Mouse (Mus musculus) liver, embryonic 11.5 days (tissue): Measurements from ENCODE around the gene Card6. TPM values are rescaled to one million over a fixed set of nuclear protein-coding genes. Genes with fewer than 3 reads are reported as not detected.
A peak's percentile ranks its signal among the peaks of the same experiment; 100 is the strongest.
"Not testable (repeated sequence)": the region's sequence is repeated elsewhere in the genome, so short reads cannot be mapped to it uniquely, and the experiment has no call there.

ENCODE experiments used
- ATAC-seq: fragments of 200-750 bp; cut with Nextera tagmentation; replicated peaks from 2 replicates; pipeline ENCODE4 v1.8.0; 2017; ENCODE audit warnings: moderate number of reproducible peaks, mild to moderate bottlenecking, moderate TSS enrichment, moderate library complexity; ENCODE audit not compliant: low FRiP score
- DNase-seq: peaks from one replicate; pipeline ENCODE4 v3.0.0-alpha.2; 2017; ENCODE audit warnings: low spot score
- H3K27ac ChIP-seq: fragments of 300-500 bp; sonication (generic); 2 replicates; pipeline ENCODE4 v1.5.1; 2014; ENCODE audit warnings: mild to moderate bottlenecking, low read depth, low read length, control low read depth
- H3K27me3 ChIP-seq: fragments of 300-500 bp; sonication (generic); replicated peaks from 2 replicates; pipeline ENCODE4 v1.6.1; 2014; ENCODE audit warnings: low read length, mixed read lengths; ENCODE audit not compliant: control insufficient read depth, insufficient read depth
- H3K36me3 ChIP-seq: fragments of 300-500 bp; sonication (generic); 2 replicates; pipeline ENCODE4 v1.6.1; 2014; ENCODE audit warnings: mild to moderate bottlenecking, low read length, moderate library complexity, mixed read lengths; ENCODE audit not compliant: control insufficient read depth, insufficient read depth
- H3K4me1 ChIP-seq: fragments of 300-500 bp; sonication (generic); replicated peaks from 2 replicates; pipeline ENCODE4 v1.6.1; 2014; ENCODE audit warnings: low read length, mixed read lengths; ENCODE audit not compliant: control insufficient read depth, insufficient read depth
- H3K4me2 ChIP-seq: fragments of 300-500 bp; sonication (generic); 2 replicates; pipeline ENCODE4 v1.6.1; 2014; ENCODE audit warnings: mild to moderate bottlenecking, control low read depth, moderate library complexity
- H3K4me3 ChIP-seq: fragments of 300-500 bp; sonication (generic); 2 replicates; pipeline ENCODE4 v1.5.1; 2014; ENCODE audit warnings: low read depth, low read length, control low read depth
- H3K9ac ChIP-seq: fragments of 300-500 bp; sonication (generic); 2 replicates; pipeline ENCODE4 v1.6.1; 2014; ENCODE audit warnings: low read depth, low read length, control low read depth
- H3K9me3 ChIP-seq: fragments of 300-500 bp; sonication (generic); 2 replicates; pipeline ENCODE4 v1.6.1; 2016; ENCODE audit warnings: low read length, inconsistent platforms, mixed read lengths; ENCODE audit not compliant: control insufficient read depth
- WGBS: fragments of 180-500 bp; shearing (Covaris S2); extraction: QIAGEN DNeasy Blood & Tissue Kit; methylation state at CpG from one replicate; pipeline ENCODE4 v1.1.7; 2014; 5-methylcytosine and 5-hydroxymethylcytosine counted together
- polyA plus RNA-seq: library from polyadenylated mRNA; unstranded; fragments of >200 nt; fragmentation: Nextera tagmentation; extraction: Ambion mirVana; gene quantifications from 2 replicates; pipeline ENCODE4 v1.2.1, GENCODE M21; 2014

The Card6 gene
- polyA plus RNA-seq, 1 experiment from 2014 or later = 1.3 TPM

DNA sequence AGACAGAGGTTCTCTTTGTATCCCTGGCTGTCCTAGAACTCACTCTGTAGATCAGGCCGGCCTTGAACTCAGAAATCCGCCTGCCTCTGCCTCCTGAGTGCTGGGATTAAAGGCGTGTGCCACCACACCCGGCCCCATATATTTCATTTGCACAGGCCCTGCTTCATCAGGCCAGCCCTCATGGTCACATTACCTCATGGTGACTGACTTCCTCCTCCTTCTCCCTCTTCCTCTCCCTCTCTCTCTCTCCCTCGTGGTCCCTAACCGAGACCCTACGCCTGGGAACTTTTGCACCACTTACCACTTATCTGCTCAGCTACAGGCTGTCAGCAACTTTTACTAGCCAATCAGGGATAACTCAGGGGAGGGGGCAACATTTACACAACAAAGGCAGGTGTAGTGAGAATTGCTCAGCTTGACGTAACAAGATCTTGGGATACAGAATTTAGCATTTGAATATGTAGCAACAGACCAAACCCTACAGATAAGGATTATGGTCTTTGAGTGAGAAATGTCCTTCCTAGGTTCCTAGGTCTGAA is 26.7 kb upstream of the Card6 start:
- no peak overlapping the region for H3K9ac ChIP-seq
- no peak overlapping the region for H3K4me2 ChIP-seq
- H3K27ac ChIP-seq = no peak overlapping the region; the same call in 1 of the 2 replicates
- no peaks in the 10 kb centered on the region for H3K9me3 ChIP-seq
- H3K27me3 ChIP-seq = no peaks in the 10 kb centered on the region
- WGBS = 65% methylated on average over 8 of the region's 8 CpGs
- no peak for ATAC-seq
- peaks cover 15% of the 10 kb centered on the region for H3K4me1 ChIP-seq
- no peak for DNase-seq
- H3K36me3 ChIP-seq = no peaks in the 10 kb centered on the region
- no peak overlapping the region for H3K4me3 ChIP-seq

DNA sequence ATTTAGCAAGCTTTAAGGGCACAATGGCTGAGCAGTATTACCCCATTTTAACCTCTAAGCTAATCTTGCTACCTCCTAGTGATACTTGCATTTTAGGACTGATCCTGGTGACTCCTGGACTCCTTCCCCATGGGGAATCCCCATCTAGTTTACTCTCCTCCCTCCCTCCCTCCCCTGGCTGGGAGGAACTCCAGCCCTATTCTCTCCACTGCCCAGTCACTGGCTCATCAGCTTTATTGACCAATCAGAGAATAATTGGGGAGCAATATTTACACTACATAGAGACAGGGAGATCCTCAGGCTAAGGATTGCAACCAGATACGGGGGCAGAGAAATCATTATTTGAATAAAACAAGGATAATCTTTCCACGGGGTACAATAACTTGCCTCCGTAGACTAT is 25.8 kb upstream of the Card6 start:
- Histone ChIP-seq H3K9ac (no peak overlapping the region), H3K27ac (no peak overlapping the region), H3K9me3 (no peaks in the 10 kb centered on the region), H3K4me3 (no peak overlapping the region), H3K27me3 (no peaks in the 10 kb centered on the region), H3K4me2 (no peak overlapping the region), H3K4me1 (peaks cover 12% of the 10 kb centered on the region), H3K36me3 (no peaks in the 10 kb centered on the region)
- WGBS = 72% methylated on average over 3 of the region's 3 CpGs
- no peak for DNase-seq
- ATAC-seq = no peak

DNA sequence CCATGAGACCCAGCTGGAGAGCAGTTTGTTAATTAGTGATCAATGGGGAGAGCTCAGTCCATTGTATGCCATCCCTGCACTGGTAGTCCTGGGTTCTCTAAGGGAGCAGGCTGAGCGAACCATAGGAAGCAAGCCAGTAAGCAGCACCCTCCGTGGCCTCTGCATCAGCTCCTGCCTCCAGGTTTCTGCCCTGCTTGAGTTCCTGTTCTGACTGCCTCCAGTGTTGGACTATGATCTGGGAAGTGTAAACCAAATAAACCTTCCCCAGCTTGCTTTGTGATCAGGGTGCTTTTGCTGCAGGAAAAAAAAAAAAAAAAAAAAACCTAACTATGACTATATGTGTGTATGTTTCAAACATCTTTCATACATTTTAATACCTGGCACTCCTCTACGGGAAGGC is 25.0 kb upstream of the Card6 start:
- no peak overlapping the region for H3K27ac ChIP-seq
- H3K4me2 ChIP-seq = no peak overlapping the region
- DNase-seq (no peak), ATAC-seq (no peak)
- WGBS = 65% methylated on average over 3 of the region's 3 CpGs
- no peak overlapping the region for H3K9ac ChIP-seq
- H3K9me3 ChIP-seq = no peaks in the 10 kb centered on the region
- H3K4me1 ChIP-seq = peaks cover 13% of the 10 kb centered on the region
- no peaks in the 10 kb centered on the region for H3K27me3 ChIP-seq
- H3K4me3 ChIP-seq = no peak overlapping the region
- H3K36me3 ChIP-seq = no peaks in the 10 kb centered on the region

DNA sequence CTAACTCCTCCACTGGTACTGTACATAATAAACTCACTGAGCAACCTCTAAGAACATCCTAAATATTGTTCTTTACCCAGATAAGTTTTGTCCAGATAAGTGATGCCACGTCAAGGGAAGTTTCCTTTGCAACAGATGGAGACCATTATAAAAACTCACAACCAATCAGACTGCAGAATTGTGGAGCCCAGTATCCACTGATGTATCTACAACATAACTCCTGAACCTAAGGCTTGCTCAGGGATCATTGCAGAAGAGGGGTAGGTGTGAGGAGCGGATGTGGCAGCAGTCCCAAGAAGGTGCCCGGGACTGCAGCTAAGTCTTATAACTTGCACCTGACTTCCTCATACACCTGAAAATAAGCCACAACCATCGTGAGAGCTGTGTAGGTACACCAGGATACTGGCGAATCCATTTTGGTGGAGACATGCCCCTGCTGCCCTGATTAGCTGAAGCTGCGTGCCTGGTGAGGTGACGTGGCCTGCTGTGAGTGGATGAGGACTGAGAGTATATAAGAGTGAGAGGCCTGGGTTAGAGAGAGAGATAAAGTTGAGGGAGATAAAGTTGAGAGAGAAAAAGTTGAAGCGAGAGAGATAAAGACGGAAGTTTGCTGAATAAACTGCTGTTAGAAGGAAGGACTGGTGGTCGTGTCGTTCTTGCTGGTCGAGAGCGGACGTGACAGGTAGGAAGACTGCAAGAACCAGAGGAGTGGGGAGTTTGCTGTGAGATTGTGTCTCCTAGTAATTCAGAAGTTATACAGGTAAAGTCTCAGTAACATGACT is 22.7 kb upstream of the Card6 start:
- peak; percentile 48; the same call in 1 of the 2 replicates for ATAC-seq
- H3K9me3 ChIP-seq, H3K36me3 ChIP-seq, H3K9ac ChIP-seq, DNase-seq, H3K27me3 ChIP-seq, H3K4me1 ChIP-seq, H3K4me3 ChIP-seq: not testable (repeated sequence)
- Histone ChIP-seq H3K27ac (peak overlapping the region; percentile 6; the same call in 1 of the 2 replicates), H3K4me2 (peak overlapping the region; percentile 49)
- 55% methylated on average over 14 of the region's 14 CpGs for WGBS

DNA sequence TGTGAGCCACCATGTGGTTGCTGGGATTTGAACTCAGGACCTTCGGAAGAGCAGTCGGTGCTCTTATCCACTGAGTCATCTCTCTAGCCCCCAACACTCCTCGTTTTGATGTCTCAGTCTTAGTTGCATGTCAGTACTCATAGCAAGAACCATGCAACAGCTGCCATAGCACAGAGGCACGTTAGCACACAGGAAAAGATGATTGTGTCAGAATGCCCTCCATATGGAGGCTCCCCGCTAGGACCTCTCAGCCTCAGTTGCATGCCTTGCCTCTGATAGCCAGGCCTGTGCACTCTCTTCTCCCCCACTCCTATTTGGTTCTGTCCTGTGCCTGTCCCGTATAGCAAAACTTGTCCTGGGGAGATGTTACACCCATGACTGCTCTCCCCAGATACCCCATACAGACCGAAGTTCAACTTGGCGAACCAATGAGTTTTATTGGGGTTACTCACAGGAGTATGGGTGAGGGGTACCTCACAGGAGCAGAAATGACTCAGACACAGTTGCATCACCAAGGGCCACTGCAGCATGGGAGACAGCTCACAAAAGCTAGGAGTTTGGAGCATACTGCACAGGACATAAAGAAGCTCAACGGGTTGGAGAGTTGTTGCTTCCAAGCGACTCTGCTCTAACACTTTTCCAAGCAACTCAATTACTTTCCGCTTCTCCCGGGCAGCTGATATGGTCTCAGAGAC is 20.9 kb upstream of the Card6 start:
- H3K4me1 ChIP-seq = peaks cover 8% of the 10 kb centered on the region; the same call in 1 of the 2 replicates
- no peak overlapping the region for H3K27ac ChIP-seq
- no peak overlapping the region for H3K9ac ChIP-seq
- DNase-seq = no peak
- no peaks in the 10 kb centered on the region for H3K27me3 ChIP-seq
- H3K4me2 ChIP-seq = no peak overlapping the region
- no peak for ATAC-seq
- 87% methylated on average over 12 of the region's 12 CpGs for WGBS
- H3K4me3 ChIP-seq = no peak overlapping the region
- no peaks in the 10 kb centered on the region for H3K9me3 ChIP-seq
- peaks cover 5% of the 10 kb centered on the region for H3K36me3 ChIP-seq

DNA sequence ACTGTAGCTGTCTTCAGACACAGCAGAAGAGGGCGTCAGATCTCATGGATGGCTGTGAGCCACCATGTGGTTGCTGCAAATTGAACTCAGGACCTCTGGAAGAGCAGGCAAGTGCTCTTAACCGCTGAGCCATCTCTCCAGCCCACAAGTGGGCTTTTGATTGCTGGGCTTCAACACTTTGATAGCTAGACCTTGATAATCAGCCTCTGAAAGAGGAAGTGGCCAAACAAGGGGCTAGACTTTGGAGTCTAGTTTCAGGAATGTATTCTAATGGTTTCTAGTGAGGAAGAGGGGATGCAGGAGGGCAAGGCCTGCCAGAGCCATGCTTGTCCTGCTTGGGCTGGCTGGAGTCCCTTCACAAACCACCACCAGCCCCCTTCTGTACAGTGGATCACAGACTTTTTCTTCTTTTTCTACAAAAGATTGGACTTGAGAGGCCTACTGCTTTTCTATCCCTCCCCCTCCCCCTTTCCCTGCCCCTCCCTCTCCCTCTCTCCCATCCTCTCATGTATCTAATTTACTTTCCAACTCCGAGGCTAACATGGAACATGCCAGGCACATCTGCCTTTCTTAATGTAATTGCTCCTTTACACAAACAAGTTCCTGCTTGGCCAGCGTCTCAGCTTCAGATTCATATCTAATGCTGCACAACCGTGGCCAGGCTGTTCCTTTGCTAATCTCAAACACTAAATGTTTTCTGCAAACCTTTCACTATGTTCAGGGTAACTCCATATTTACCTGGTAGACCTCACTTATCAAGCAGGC is 20.0 kb upstream of the Card6 start:
- no peak for ATAC-seq

DNA sequence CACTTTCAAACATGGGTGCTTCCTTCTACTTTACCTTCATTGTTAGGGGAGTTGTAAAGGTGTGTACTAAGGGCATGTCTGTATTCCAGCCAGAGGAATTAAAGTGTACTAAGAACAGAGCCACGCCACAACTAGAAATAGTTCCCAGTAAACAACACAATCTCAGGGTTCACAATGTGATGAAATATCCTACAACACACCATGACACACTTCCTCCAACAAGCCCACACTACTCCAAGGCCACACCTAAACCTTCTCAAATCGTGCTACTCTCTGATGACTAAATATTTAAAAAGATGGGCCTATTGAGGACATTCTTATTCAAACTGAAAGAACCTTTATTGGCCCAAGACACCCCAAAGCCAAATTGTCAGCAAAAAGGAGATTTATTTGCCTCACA is 19.1 kb upstream of the Card6 start:
- H3K36me3 ChIP-seq = peaks cover 10% of the 10 kb centered on the region
- no peaks in the 10 kb centered on the region for H3K27me3 ChIP-seq
- H3K9me3 ChIP-seq = no peaks in the 10 kb centered on the region
- H3K4me3 ChIP-seq = no peak overlapping the region
- no peak for DNase-seq
- no peak overlapping the region for H3K27ac ChIP-seq
- peaks cover 8% of the 10 kb centered on the region; the same call in 1 of the 2 replicates for H3K4me1 ChIP-seq
- no peak overlapping the region for H3K4me2 ChIP-seq
- no peak overlapping the region for H3K9ac ChIP-seq
- 73% methylated on average over 2 of the region's 2 CpGs for WGBS
- no peak for ATAC-seq

More for the DNA sequence above, 20.0 kb upstream of the Card6 start:
- Histone ChIP-seq H3K9me3 (no peaks in the 10 kb centered on the region), H3K9ac (no peak overlapping the region), H3K4me2 (no peak overlapping the region), H3K4me3 (no peak overlapping the region), H3K4me1 (peaks cover 8% of the 10 kb centered on the region; the same call in 1 of the 2 replicates), H3K27ac (no peak overlapping the region), H3K36me3 (peaks cover 8% of the 10 kb centered on the region), H3K27me3 (no peaks in the 10 kb centered on the region)
- 40% methylated on average over 5 of the region's 5 CpGs for WGBS
- DNase-seq = no peak

DNA sequence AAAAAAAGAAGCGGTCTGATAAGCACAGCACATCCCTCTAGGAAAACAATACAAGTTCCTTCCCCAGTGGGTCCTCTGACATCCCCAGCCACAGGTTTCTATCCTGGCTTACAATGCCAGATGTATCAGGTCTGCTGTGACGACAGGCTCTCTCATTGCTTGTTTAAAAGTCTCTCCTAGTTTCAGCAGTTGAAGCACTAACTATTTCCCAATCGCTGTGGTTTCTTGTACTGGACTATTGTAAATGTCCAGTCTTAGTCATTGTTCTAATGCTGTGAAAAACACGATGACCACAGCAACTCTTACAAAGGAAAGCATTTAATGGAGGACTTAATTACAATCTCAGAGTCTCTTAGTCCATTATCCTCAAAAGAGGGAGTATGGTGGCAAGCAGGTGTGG is 18.1 kb upstream of the Card6 start:
- Histone ChIP-seq H3K9ac (no peak overlapping the region), H3K4me1 (peaks cover 8% of the 10 kb centered on the region; the same call in 1 of the 2 replicates), H3K4me2 (no peak overlapping the region), H3K4me3 (no peak overlapping the region), H3K27me3 (no peaks in the 10 kb centered on the region), H3K9me3 (no peaks in the 10 kb centered on the region), H3K27ac (no peak overlapping the region), H3K36me3 (peaks cover 17% of the 10 kb centered on the region)
- 68% methylated on average over 4 of the region's 4 CpGs for WGBS
- DNase-seq = no peak
- no peak for ATAC-seq
